Mouse (Mus musculus) stomach, postnatal 0 days (tissue): Measurements from ENCODE around the gene Kcnh2.

Experiments used
- CTCF ChIP-seq: IDR thresholded peaks from 2 replicates; pipeline ENCODE4 v1.5.1; 2016; ENCODE audit warnings: antibody characterized with exemption, low read depth, mild to moderate bottlenecking, moderate library complexity
- EP300 ChIP-seq: optimal IDR thresholded peaks from 2 replicates; pipeline ENCODE3; 2016; ENCODE audit warnings: antibody characterized with exemption

- TF ChIP-seq CTCF (no peak), EP300 (no peak)
Measured at GRCm38 (mm10) chr5:24320467-24320813, 31.0 kb downstream of the Kcnh2 start.
